Mouse (Mus musculus) embryonic facial prominence, embryonic 13.5 days (tissue): ENCODE results near the gene 1110017D15Rik. TPM values are rescaled to one million over a fixed set of nuclear protein-coding genes. Genes with fewer than 3 reads are reported as not detected.
"Not testable (repeated sequence)": the region's sequence is repeated elsewhere in the genome, so short reads cannot be mapped to it uniquely, and the experiment has no call there.

Experiments
- ATAC-seq: fragments of 200-750 bp; cut with Nextera tagmentation; 2 replicates; pipeline ENCODE4 v1.8.0; 2017; ENCODE audit warnings: low read depth; ENCODE audit not compliant: insufficient number of reproducible peaks, insufficient read depth, low FRiP score, low TSS enrichment
- H3K27ac ChIP-seq: fragments of 300-500 bp; sonication (generic); 2 replicates; pipeline ENCODE4 v1.5.1; 2015; ENCODE audit warnings: moderate library complexity, mild to moderate bottlenecking, inconsistent platforms
- H3K27me3 ChIP-seq: fragments of 300-500 bp; sonication (generic); 2 replicates; pipeline ENCODE4 v1.6.1; 2015; ENCODE audit warnings: mild to moderate bottlenecking, inconsistent platforms
- H3K36me3 ChIP-seq: fragments of 300-500 bp; sonication (generic); 2 replicates; pipeline ENCODE4 v1.6.1; 2015; ENCODE audit warnings: mild to moderate bottlenecking, inconsistent platforms
- H3K4me1 ChIP-seq: fragments of 300-500 bp; sonication (generic); 2 replicates; pipeline ENCODE4 v1.6.1; 2015; ENCODE audit warnings: inconsistent platforms
- H3K4me2 ChIP-seq: fragments of 300-500 bp; sonication (generic); 2 replicates; pipeline ENCODE4 v1.6.1; 2015; ENCODE audit warnings: moderate library complexity, mild to moderate bottlenecking, inconsistent platforms
- H3K4me3 ChIP-seq: fragments of 300-500 bp; sonication (generic); 2 replicates; pipeline ENCODE4 v1.5.1; 2015; ENCODE audit warnings: mild to moderate bottlenecking, inconsistent platforms
- H3K9ac ChIP-seq: fragments of 300-500 bp; sonication (generic); 2 replicates; pipeline ENCODE4 v1.6.1; 2015; ENCODE audit warnings: mild to moderate bottlenecking, inconsistent platforms
- H3K9me3 ChIP-seq: fragments of 300-500 bp; sonication (generic); 2 replicates; pipeline ENCODE4 v1.6.1; 2016; ENCODE audit warnings: inconsistent platforms
- WGBS: fragments of 180-500 bp; shearing (Covaris S2); methylation state at CpG from one replicate; pipeline ENCODE4 v1.1.7; 2015; ENCODE audit warnings: mixed read lengths; 5-methylcytosine and 5-hydroxymethylcytosine counted together
- polyA plus RNA-seq: library from polyadenylated mRNA; unstranded; fragments of >200 nt; fragmentation: Nextera tagmentation; extraction: Ambion mirVana; gene quantifications from 2 replicates; pipeline ENCODE4 v1.2.1, GENCODE M21; 2015

The 1110017D15Rik gene
- polyA plus RNA-seq, 1 experiment from 2014 or later, result 5.7 TPM

DNA sequence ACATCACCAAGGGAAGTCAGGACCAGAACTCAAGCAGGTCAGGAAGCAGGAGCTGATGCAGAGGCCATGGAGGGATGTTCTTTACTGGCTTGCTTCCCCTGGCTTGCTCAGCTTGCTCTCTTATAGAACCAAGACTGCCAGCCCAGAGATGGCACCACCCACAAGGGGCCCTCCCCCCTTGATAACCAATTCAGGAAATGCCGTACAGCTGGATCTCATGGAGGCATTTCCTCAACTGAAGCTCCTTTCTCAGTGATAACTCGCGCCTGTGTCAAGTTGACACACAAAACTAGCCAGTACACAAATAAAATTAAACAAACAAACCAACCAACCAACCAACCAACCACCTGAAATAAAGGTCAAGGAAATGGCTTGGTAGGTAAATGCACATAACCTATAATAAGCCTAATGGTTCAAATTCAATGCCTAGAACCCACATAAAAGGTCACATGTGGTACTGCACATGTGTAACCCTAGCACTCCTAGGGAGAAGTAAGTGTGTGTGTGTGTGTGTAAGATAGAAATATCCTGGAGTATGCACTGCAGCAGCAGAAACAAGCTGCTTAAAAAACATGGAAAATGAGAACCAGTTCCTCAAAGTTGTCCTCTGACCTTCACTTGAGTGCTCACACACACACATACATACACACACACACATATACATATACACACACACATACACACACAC, 53.9 kb downstream of the 1110017D15Rik start:
- not testable (repeated sequence) for H3K27ac ChIP-seq, H3K27me3 ChIP-seq, H3K36me3 ChIP-seq, H3K9me3 ChIP-seq, ATAC-seq, H3K9ac ChIP-seq
- Histone ChIP-seq H3K4me3 (peak overlapping the region; percentile 70), H3K4me2 (peak overlapping the region; percentile 61), H3K4me1 (peaks cover 15% of the 10 kb centered on the region)
- WGBS, result 58% methylated on average over 3 of the region's 3 CpGs

- Histone ChIP-seq H3K9me3 (no peaks in the 10 kb centered on the region), H3K4me2 (no peak overlapping the region), H3K4me3 (no peak overlapping the region), H3K27me3 (no peaks in the 10 kb centered on the region), H3K27ac (no peak overlapping the region), H3K9ac (no peak overlapping the region), H3K36me3 (no peaks in the 10 kb centered on the region), H3K4me1 (peaks cover 15% of the 10 kb centered on the region)
- ATAC-seq, result no peak
- WGBS, result 97% methylated on average over 1 of the region's 1 CpGs
Measured at GRCm38 (mm10) chr4:41460690-41461089, 56.4 kb downstream of the 1110017D15Rik start.

Other genes starting within 250 kb of the 1110017D15Rik start
- gene Ubap2, start 242.2 kb downstream of the 1110017D15Rik start, polyA plus RNA-seq, result 65.9 and 70.0 TPM in 2 replicates
- 53.9 and 58.5 TPM in 2 replicates for gene Dcaf12, start 202.4 kb downstream of the 1110017D15Rik start, polyA plus RNA-seq
- gene Ubap1, start 168.3 kb downstream of the 1110017D15Rik start, polyA plus RNA-seq, result 44.4 and 48.9 TPM in 2 replicates
- gene Kif24, start 52.4 kb downstream of the 1110017D15Rik start, polyA plus RNA-seq, result 7.6 and 9.6 TPM in 2 replicates
- gene Nudt2, start 52.2 kb downstream of the 1110017D15Rik start, polyA plus RNA-seq, result 49.5 and 54.1 TPM in 2 replicates
- gene AI464131, start 14.3 kb downstream of the 1110017D15Rik start, polyA plus RNA-seq, result 8.3 and 12.2 TPM in 2 replicates
- 1.8 and 3.1 TPM in 2 replicates for gene Fam219a, start 52.2 kb upstream of the 1110017D15Rik start, polyA plus RNA-seq
- 1.0 and 1.3 TPM in 2 replicates for gene Dnaic1, start 52.4 kb upstream of the 1110017D15Rik start, polyA plus RNA-seq
- 19.4 and 23.2 TPM in 2 replicates for gene Enho, start 123.0 kb upstream of the 1110017D15Rik start, polyA plus RNA-seq
- gene Cntfr, start 179.8 kb upstream of the 1110017D15Rik start, polyA plus RNA-seq, result 11.2 and 16.3 TPM in 2 replicates
- 427 and 512 TPM in 2 replicates for gene Il11ra1, start 182.7 kb upstream of the 1110017D15Rik start, polyA plus RNA-seq
- 84.5 and 93.3 TPM in 2 replicates for gene Rpp25l, start 196.2 kb upstream of the 1110017D15Rik start, polyA plus RNA-seq
- 123 and 128 TPM in 2 replicates for gene Dctn3, start 205.8 kb upstream of the 1110017D15Rik start, polyA plus RNA-seq
- gene Arid3c, start 213.8 kb upstream of the 1110017D15Rik start, polyA plus RNA-seq, result 0.15 and 0.20 TPM in 2 replicates
- 43.4 and 47.9 TPM in 2 replicates for gene Galt, start 237.9 kb upstream of the 1110017D15Rik start, polyA plus RNA-seq
- gene Sigmar1, start 238.8 kb upstream of the 1110017D15Rik start, polyA plus RNA-seq, result 83.8 and 87.7 TPM in 2 replicates